Comparison of ENCODE assay signal across 8 mouse cellular contexts in genomic region chr7:145283487-145284187, GRCm38 (mm10). TPM values are rescaled to one million over a fixed set of nuclear protein-coding genes. Genes with fewer than 3 reads are reported as not detected.
A peak's percentile ranks its signal among the peaks of the same experiment; 100 is the strongest.
DNase-seq lines count a peak whose midpoint lies in the region; ATAC-seq and TF ChIP-seq lines count a peak whose summit lies in the region.

TSS of gene Tpcn2 (minus strand) at chr7:145284011.

- peak within 1 kb of the TSS; percentile 79 for H3K9ac ChIP-seq in embryonic facial prominence, embryonic 13.5 days
- peak within 1 kb of the TSS; percentile 71 for H3K9ac ChIP-seq in limb, embryonic 12.5 days (replicated peaks)
- H3K9ac ChIP-seq in midbrain, embryonic 15.5 days, result peak within 1 kb of the TSS; percentile 37

- H3K4me3 ChIP-seq in embryonic facial prominence, embryonic 13.5 days, result peak within 1 kb of the TSS; percentile 64
- H3K4me3 ChIP-seq in kidney, adult 2 months (ENCODE audit: insufficient read depth, low read depth, low read length), result peak within 1 kb of the TSS; percentile 75
- peak within 1 kb of the TSS; percentile 58 for H3K4me3 ChIP-seq in limb, embryonic 12.5 days (replicated peaks)
- H3K4me3 ChIP-seq in midbrain, embryonic 15.5 days, result peak within 1 kb of the TSS; percentile 49
- H3K4me3 ChIP-seq in spleen, adult 2 months (ENCODE audit: extremely low read depth, insufficient read depth, insufficient read length), result peak within 1 kb of the TSS; percentile 74

- H3K27me3 ChIP-seq in embryonic facial prominence, embryonic 13.5 days, result no peaks in the 10 kb centered on the region
- no peaks in the 10 kb centered on the region for H3K27me3 ChIP-seq in kidney, adult 2 months (replicated peaks; ENCODE audit: control insufficient read depth, insufficient read depth, low read length)
- no peaks in the 10 kb centered on the region for H3K27me3 ChIP-seq in limb, embryonic 12.5 days
- H3K27me3 ChIP-seq in midbrain, embryonic 15.5 days (replicated peaks), result no peaks in the 10 kb centered on the region
- no peaks in the 10 kb centered on the region for H3K27me3 ChIP-seq in spleen, adult 2 months (ENCODE audit: control insufficient read depth, insufficient read depth, low read length)

- H3K36me3 ChIP-seq in embryonic facial prominence, embryonic 13.5 days, result peaks cover 19% of the 10 kb centered on the region
- H3K36me3 ChIP-seq in kidney, adult 2 months (ENCODE audit: control insufficient read depth, insufficient read depth, low read length), result no peaks in the 10 kb centered on the region
- peaks cover 16% of the 10 kb centered on the region for H3K36me3 ChIP-seq in limb, embryonic 12.5 days
- no peaks in the 10 kb centered on the region for H3K36me3 ChIP-seq in midbrain, embryonic 15.5 days (replicated peaks)
- H3K36me3 ChIP-seq in spleen, adult 2 months (ENCODE audit: control insufficient read depth, insufficient read depth, low read length), result peaks cover 8% of the 10 kb centered on the region

- 0 out of 2 replicates have a peak within 1 kb of the TSS, but pooled peaks have one; percentile 11 for H3K27ac ChIP-seq in embryonic facial prominence, embryonic 13.5 days
- 0 out of 2 replicates have a peak within 1 kb of the TSS, but pooled peaks have one; percentile 21 for H3K27ac ChIP-seq in kidney, adult 2 months (ENCODE audit: insufficient read depth, low read depth, low read length)
- peak within 1 kb of the TSS; percentile 35; the same call in 1 of the 2 replicates for H3K27ac ChIP-seq in limb, embryonic 12.5 days
- H3K27ac ChIP-seq in midbrain, embryonic 15.5 days, result no peak within 1 kb of the TSS
- H3K27ac ChIP-seq in spleen, adult 2 months (ENCODE audit: insufficient read depth, low read length), result peak within 1 kb of the TSS; percentile 31

- TF ChIP-seq POLR2A in kidney, adult 2 months (IDR thresholded peaks at IDR 0.05; ENCODE audit: low read depth, low read length), result no peak
- TF ChIP-seq POLR2A in spleen, adult 2 months (IDR thresholded peaks at IDR 0.05; ENCODE audit: low read depth, low read length), result peak; percentile 14; the same call in 1 of the 2 replicates

- ATAC-seq in embryonic facial prominence, embryonic 13.5 days (ENCODE audit: insufficient number of reproducible peaks, insufficient read depth, low FRiP score, low TSS enrichment, low read depth), result peak; percentile 88
- ATAC-seq in limb, embryonic 12.5 days (ENCODE audit: insufficient number of reproducible peaks, insufficient read depth, low FRiP score, low TSS enrichment, low read depth), result peak; percentile 89
- peak; percentile 94 for ATAC-seq in midbrain, embryonic 15.5 days (replicated peaks)

- DNase-seq in 3134 (ENCODE audit: extremely low read depth, insufficient read length, low spot score), result peak; percentile 88
- DNase-seq in adrenal gland, postnatal 36 days, result peak; percentile 95 to 98
- DNase-seq in heart, adult 18-20 months, result peak; percentile 94 to 97
- DNase-seq in kidney, adult 2 months, result peak; percentile 97
- peak; percentile 77 to 87 for DNase-seq in spleen, adult 2 months (ENCODE audit: low read depth in 1 of 2, low spot score in 2 of 2)

- WGBS in embryonic facial prominence, embryonic 13.5 days, result 2% methylated on average over 18 of the region's 18 CpGs
- 2% methylated on average over 18 of the region's 18 CpGs for WGBS in kidney, adult 2 months
- WGBS in limb, embryonic 12.5 days, result 4% methylated on average over 18 of the region's 18 CpGs
- 5% methylated on average over 18 of the region's 18 CpGs for WGBS in midbrain, embryonic 15.5 days
- under 1% methylated on average over 18 of the region's 18 CpGs for WGBS in spleen, adult 2 months

- peak; percentile 65 for TF ChIP-seq CTCF in kidney, adult 2 months (conservative IDR thresholded peaks at IDR 0.05; ENCODE audit: insufficient read depth, insufficient read length, low read depth, low read length)
- TF ChIP-seq CTCF in spleen, adult 2 months (IDR thresholded peaks at IDR 0.05; ENCODE audit: extremely low read depth, insufficient read depth, insufficient read length, insufficient replicate concordance), result peak; percentile 29; the same call in 1 of the 2 replicates

- H3K4me2 ChIP-seq in embryonic facial prominence, embryonic 13.5 days, result peak within 1 kb of the TSS; percentile 85
- H3K4me2 ChIP-seq in limb, embryonic 12.5 days, result peak within 1 kb of the TSS; percentile 82
- peak within 1 kb of the TSS; percentile 63 for H3K4me2 ChIP-seq in midbrain, embryonic 15.5 days

- peaks cover 27% of the 10 kb centered on the region for H3K4me1 ChIP-seq in embryonic facial prominence, embryonic 13.5 days
- peaks cover 7% of the 10 kb centered on the region for H3K4me1 ChIP-seq in kidney, adult 2 months (ENCODE audit: control insufficient read depth, insufficient read depth, low read length)
- H3K4me1 ChIP-seq in limb, embryonic 12.5 days (replicated peaks), result peaks cover 27% of the 10 kb centered on the region
- peaks cover 11% of the 10 kb centered on the region for H3K4me1 ChIP-seq in midbrain, embryonic 15.5 days
- peaks cover 11% of the 10 kb centered on the region; the same call in 1 of the 2 replicates for H3K4me1 ChIP-seq in spleen, adult 2 months (ENCODE audit: control insufficient read depth, insufficient read depth, insufficient read length)

- H3K9me3 ChIP-seq in embryonic facial prominence, embryonic 13.5 days, result no peaks in the 10 kb centered on the region
- H3K9me3 ChIP-seq in limb, embryonic 12.5 days, result no peaks in the 10 kb centered on the region
- H3K9me3 ChIP-seq in midbrain, embryonic 15.5 days, result no peaks in the 10 kb centered on the region

RNA-seq across cellular contexts. Expression of gene Tpcn2, which starts in this region (rescaled TPM):
- total RNA-seq in adrenal gland, postnatal 36 days (2021), result 10 to 100 TPM; 10.2 to 16.1 TPM
- 13.6 and 14.7 TPM in 2 replicates for polyA plus RNA-seq in embryonic facial prominence, embryonic 13.5 days (2015; fragmentation: Nextera tagmentation; extraction: Ambion mirVana)
- total RNA-seq in heart, adult 18-20 months (2021), result 1 to 10 TPM; 1.7 to 3.4 TPM
- polyA plus RNA-seq in kidney, adult 2 months (2012; rRNA removed), result 9.5 and 11.7 TPM in 2 replicates
- 9.1 and 10.2 TPM in 2 replicates for polyA plus RNA-seq in limb, embryonic 12.5 days (2016; fragmentation: Nextera tagmentation; extraction: Ambion mirVana)
- 2.9 and 3.2 TPM in 2 replicates for polyA plus RNA-seq in midbrain, embryonic 15.5 days (2015; fragmentation: Nextera tagmentation; extraction: Ambion mirVana)
- 23.8 and 31.3 TPM in 2 replicates for polyA plus RNA-seq in spleen, adult 2 months (2012; rRNA removed)
